In the genomic region with DNA sequence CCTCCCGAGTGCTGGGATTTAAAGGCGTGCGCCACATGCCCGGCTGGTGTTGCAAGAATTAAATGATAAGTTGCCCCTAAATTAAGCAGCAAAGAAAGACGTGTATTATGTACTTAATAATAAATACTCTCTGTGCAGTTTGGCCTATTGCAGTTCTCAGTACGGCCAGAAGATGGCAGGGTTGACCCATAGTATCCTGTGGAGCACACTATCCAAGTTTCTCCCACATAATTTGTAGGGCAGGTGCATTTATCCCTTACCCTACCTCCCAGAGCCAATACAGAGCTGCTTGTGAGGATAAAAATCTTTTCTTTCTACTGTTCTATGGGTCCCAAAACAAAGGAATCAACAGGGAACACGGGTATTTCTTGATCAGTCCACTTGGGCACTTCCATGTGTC, we compare ENCODE assay signal across 8 mouse cellular contexts. TPM values are rescaled to one million over a fixed set of nuclear protein-coding genes. Genes with fewer than 3 reads are reported as not detected.
A peak's percentile ranks its signal among the peaks of the same experiment; 100 is the strongest.
DNase-seq lines count a peak whose midpoint lies in the region; ATAC-seq and TF ChIP-seq lines count a peak whose summit lies in the region.

No protein-coding gene starts in this region.

- H3K4me1 ChIP-seq in liver, postnatal 0 days (ENCODE audit: insufficient read depth) = no peaks in the 10 kb centered on the region

- H3K4me3 ChIP-seq in liver, postnatal 0 days (ENCODE audit: low read depth, low read length) = no peak overlapping the region

- peak; percentile 63 for DNase-seq in urinary bladder, postnatal 25 days (ENCODE audit: low spot score)
- DNase-seq in urinary bladder, postnatal 10 days (ENCODE audit: low spot score) = no peak
- DNase-seq in cerebellum, adult 9-10 months = peak; percentile 30
- DNase-seq in frontal cortex, postnatal 25 days (ENCODE audit: low spot score in 2 of 2) = peak; percentile 41 to 59
- peak; percentile 53 to 80 for DNase-seq in kidney, postnatal 25 days
- peak; percentile 73 for DNase-seq in liver, postnatal 0 days
- DNase-seq in ovary, postnatal 36 days (ENCODE audit: low spot score) = peak; percentile 36

- no peak overlapping the region for H3K4me2 ChIP-seq in liver, postnatal 0 days (ENCODE audit: low read depth, low read length)

- no peaks in the 10 kb centered on the region for H3K27me3 ChIP-seq in liver, postnatal 0 days (ENCODE audit: insufficient read depth, low read length)

- ATAC-seq in liver, postnatal 0 days = no peak
- no peak for ATAC-seq in erythroid progenitor cell, adult 5-6 weeks (replicated peaks; ENCODE audit: low FRiP score, poor library complexity, severe bottlenecking)

- H3K36me3 ChIP-seq in liver, postnatal 0 days (replicated peaks; ENCODE audit: insufficient read depth, low read length) = no peaks in the 10 kb centered on the region

- no peak overlapping the region for H3K9ac ChIP-seq in liver, postnatal 0 days (replicated peaks)

- H3K9me3 ChIP-seq in liver, postnatal 0 days (ENCODE audit: low read length) = no peaks in the 10 kb centered on the region

- TF ChIP-seq EP300 in liver, postnatal 0 days (IDR thresholded peaks at IDR 0.05; ENCODE audit: low read depth) = no peak

- H3K27ac ChIP-seq in liver, postnatal 0 days (ENCODE audit: low read depth) = no peak overlapping the region

- 19% methylated on average over 7 of the region's 7 CpGs for WGBS in liver, postnatal 0 days (ENCODE audit: insufficient replicate concordance)

- TF ChIP-seq CTCF in liver, postnatal 0 days (IDR thresholded peaks at IDR 0.05; ENCODE audit: low read depth) = peak; percentile 83

RNA-seq across cellular contexts. Expression of gene Mbl2, which starts 15.4 kb away (rescaled TPM):
- 212 and 278 TPM in 2 replicates for polyA plus RNA-seq in liver, postnatal 0 days (2015; fragmentation: Nextera tagmentation; extraction: Ambion mirVana)
- total RNA-seq in erythroid progenitor cell, adult 5-6 weeks (2015; ENCODE audit: low replicate concordance) = not detected in 2 replicates
- not detected in 2 replicates for total RNA-seq in erythroid progenitor cell, adult 5-6 weeks (2017; ENCODE audit: low replicate concordance)

RNA-seq across cellular contexts. Expression of gene Gldc, which starts 42.1 kb away (rescaled TPM):
- 33.2 and 34.6 TPM in 2 replicates for polyA plus RNA-seq in liver, postnatal 0 days (2015; fragmentation: Nextera tagmentation; extraction: Ambion mirVana)
- not detected in 2 replicates for total RNA-seq in erythroid progenitor cell, adult 5-6 weeks (2015; ENCODE audit: low replicate concordance)
- total RNA-seq in erythroid progenitor cell, adult 5-6 weeks (2017; ENCODE audit: low replicate concordance) = not detected in 2 replicates
